Mouse (Mus musculus): ENCODE measurements at regions not wholly inside any gene's neighbourhood (a gene's known extent, or its start where the extent isn't known, plus 50 kb on each side); places are given as distances from the start of the nearest gene placed in this dataset.

DNA sequence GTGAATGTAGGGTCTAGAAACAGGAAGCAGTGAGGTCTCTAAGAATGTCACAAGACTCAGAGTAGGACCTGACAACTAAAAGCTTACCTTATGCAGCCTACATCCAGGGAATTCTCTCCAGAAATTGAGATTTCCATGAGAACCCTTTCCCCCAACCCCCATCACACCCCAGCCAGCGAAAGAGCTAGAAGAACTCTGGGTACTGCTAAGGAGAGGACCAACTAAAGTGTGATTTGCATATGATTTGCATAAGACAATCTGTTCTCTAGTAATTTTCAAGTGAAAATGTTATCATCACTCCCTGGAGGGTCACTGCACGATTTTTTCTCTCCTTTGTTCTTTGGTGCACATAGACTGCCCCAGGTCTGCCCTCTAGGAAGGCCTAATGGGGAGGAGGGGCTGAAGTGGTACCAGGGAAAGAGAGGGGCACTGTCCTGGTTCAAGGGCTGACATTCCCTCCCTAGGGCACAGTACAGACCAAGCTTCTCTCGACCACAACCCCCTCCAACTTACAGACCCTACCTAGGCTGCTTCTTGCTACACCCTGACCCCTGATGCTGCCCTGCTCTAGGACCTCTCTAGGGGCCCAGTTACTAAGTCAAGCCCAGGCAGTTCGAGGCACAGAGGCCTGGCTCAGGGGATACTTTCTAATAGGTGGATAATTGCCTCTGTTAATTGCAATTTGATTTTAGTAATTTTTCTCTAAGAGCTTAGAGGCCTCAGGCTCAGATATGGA lies 77.4 kb upstream of the Pja1 start:
- 58% methylated on average over 4 of the region's 4 CpGs for WGBS
- ATAC-seq (ENCODE audit: insufficient read depth, low FRiP score, low TSS enrichment), result no peak
- Histone ChIP-seq H3K9ac (ENCODE audit: low read length) (no peak overlapping the region), H3K4me1 (ENCODE audit: control insufficient read depth, insufficient read depth, low read length) (no peaks in the 10 kb centered on the region), H3K4me2 (ENCODE audit: low read depth) (no peak overlapping the region), H3K36me3 (ENCODE audit: control insufficient read depth, insufficient read depth, low read length) (no peaks in the 10 kb centered on the region), H3K9me3 (ENCODE audit: control insufficient read depth, low read length) (no peaks in the 10 kb centered on the region), H3K27me3 (ENCODE audit: control insufficient read depth, insufficient read depth, low read length) (peaks cover 6% of the 10 kb centered on the region; the same call in 1 of the 2 replicates), H3K27ac (ENCODE audit: low read depth, low read length) (no peak overlapping the region), H3K4me3 (ENCODE audit: low read depth, low read length) (no peak overlapping the region)
- no peak for DNase-seq (ENCODE audit: low spot score)

DNA sequence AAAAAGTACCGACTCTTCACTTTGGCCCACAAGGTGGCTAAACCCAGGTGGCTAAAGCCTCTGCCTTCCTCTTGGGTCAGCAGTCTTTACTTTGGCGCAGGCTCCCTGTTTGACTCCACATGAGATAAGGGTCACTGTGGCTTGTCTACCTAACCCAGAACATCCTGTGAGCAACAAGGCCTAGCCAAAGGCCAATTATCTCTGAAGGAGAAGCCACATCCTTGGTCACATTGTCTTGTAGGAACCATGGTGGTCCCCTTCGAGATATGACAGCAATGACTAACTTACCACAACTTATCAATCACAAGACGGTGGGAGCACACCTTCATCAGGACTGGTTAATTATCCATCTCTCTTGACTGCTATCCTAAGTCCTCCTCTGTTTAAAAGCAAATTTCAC lies 73.3 kb upstream of the Pja1 start:
- H3K36me3 ChIP-seq (ENCODE audit: control insufficient read depth, insufficient read depth, low read length), result no peaks in the 10 kb centered on the region
- ATAC-seq (ENCODE audit: insufficient read depth, low FRiP score, low TSS enrichment), result no peak
- WGBS, result 93% methylated on average over 4 of the region's 4 CpGs
- H3K4me2 ChIP-seq (ENCODE audit: low read depth), result no peak overlapping the region
- DNase-seq (ENCODE audit: low spot score), result no peak
- H3K9ac ChIP-seq (ENCODE audit: low read length), result no peak overlapping the region
- 0 out of 2 replicates have a peak, but pooled peaks cover 2% of the 10 kb centered on the region for H3K4me1 ChIP-seq (ENCODE audit: control insufficient read depth, insufficient read depth, low read length)
- peaks cover 6% of the 10 kb centered on the region; the same call in 1 of the 2 replicates for H3K27me3 ChIP-seq (ENCODE audit: control insufficient read depth, insufficient read depth, low read length)
- no peaks in the 10 kb centered on the region for H3K9me3 ChIP-seq (ENCODE audit: control insufficient read depth, low read length)
- H3K27ac ChIP-seq (ENCODE audit: low read depth, low read length), result no peak overlapping the region
- no peak overlapping the region for H3K4me3 ChIP-seq (ENCODE audit: low read depth, low read length)

DNA sequence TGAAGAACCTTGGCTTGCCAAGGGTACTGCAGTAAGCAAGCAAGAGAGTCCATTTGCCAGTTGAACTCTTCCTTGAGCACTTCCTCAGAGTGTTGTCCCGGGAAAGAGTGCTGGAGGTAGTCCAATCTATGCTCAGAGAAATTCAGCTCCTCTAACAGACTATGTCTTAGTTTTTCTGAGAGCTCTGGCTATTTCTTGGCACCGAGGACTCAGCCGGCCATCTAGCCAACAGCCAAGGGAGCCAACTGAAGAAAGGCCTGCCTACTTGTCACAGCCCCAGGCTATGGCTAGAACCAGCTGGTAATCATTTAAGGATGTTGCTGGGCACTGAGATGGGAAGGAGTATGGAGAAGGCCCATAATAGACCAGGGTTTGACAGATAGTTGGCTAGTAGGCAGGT lies 70.8 kb upstream of the Pja1 start:
- no peaks in the 10 kb centered on the region for H3K9me3 ChIP-seq (ENCODE audit: control insufficient read depth, low read length)
- peaks cover 6% of the 10 kb centered on the region; the same call in 1 of the 2 replicates for H3K27me3 ChIP-seq (ENCODE audit: control insufficient read depth, insufficient read depth, low read length)
- no peak overlapping the region for H3K4me2 ChIP-seq (ENCODE audit: low read depth)
- no peak overlapping the region for H3K4me3 ChIP-seq (ENCODE audit: low read depth, low read length)
- no peak for DNase-seq (ENCODE audit: low spot score)
- H3K9ac ChIP-seq (ENCODE audit: low read length), result no peak overlapping the region
- no peak overlapping the region for H3K27ac ChIP-seq (ENCODE audit: low read depth, low read length)
- ATAC-seq (ENCODE audit: insufficient read depth, low FRiP score, low TSS enrichment), result no peak
- 94% methylated on average over 3 of the region's 3 CpGs for WGBS
- H3K4me1 ChIP-seq (ENCODE audit: control insufficient read depth, insufficient read depth, low read length), result 0 out of 2 replicates have a peak, but pooled peaks cover 2% of the 10 kb centered on the region
- no peaks in the 10 kb centered on the region for H3K36me3 ChIP-seq (ENCODE audit: control insufficient read depth, insufficient read depth, low read length)

DNA sequence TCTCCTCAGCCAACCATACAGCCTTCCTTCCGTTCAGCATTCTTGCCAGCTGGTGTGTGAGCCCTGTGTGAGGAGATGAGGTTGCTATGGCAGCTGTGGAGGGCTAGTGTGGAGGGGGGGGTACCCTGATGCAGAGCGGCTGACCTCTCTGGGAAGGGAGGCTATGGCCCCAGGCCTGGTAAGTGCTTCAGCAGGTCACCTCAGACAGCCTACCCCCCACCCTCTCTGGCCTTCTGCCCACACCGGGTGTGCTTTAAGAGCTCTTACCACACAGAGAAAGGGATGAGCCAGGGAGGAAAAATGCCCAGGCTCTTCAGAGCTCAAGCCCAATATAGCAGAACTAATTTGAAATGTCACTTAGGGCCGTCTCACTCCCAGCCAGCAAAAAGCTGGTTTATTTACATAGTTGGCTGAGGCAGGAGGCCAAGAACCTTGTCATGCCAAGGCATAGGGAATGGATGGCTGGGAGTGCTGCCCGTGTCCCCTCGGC lies 69.1 kb upstream of the Pja1 start:
- Histone ChIP-seq H3K27ac (ENCODE audit: low read depth, low read length) (no peak overlapping the region), H3K27me3 (ENCODE audit: control insufficient read depth, insufficient read depth, low read length) (peaks cover 6% of the 10 kb centered on the region; the same call in 1 of the 2 replicates), H3K36me3 (ENCODE audit: control insufficient read depth, insufficient read depth, low read length) (no peaks in the 10 kb centered on the region), H3K4me1 (ENCODE audit: control insufficient read depth, insufficient read depth, low read length) (0 out of 2 replicates have a peak, but pooled peaks cover 2% of the 10 kb centered on the region), H3K9ac (ENCODE audit: low read length) (no peak overlapping the region), H3K4me3 (ENCODE audit: low read depth, low read length) (no peak overlapping the region), H3K4me2 (ENCODE audit: low read depth) (no peak overlapping the region), H3K9me3 (ENCODE audit: control insufficient read depth, low read length) (no peaks in the 10 kb centered on the region)
- WGBS, result 57% methylated on average over 6 of the region's 6 CpGs
- ATAC-seq (ENCODE audit: insufficient read depth, low FRiP score, low TSS enrichment), result no peak
- no peak for DNase-seq (ENCODE audit: low spot score)

DNA sequence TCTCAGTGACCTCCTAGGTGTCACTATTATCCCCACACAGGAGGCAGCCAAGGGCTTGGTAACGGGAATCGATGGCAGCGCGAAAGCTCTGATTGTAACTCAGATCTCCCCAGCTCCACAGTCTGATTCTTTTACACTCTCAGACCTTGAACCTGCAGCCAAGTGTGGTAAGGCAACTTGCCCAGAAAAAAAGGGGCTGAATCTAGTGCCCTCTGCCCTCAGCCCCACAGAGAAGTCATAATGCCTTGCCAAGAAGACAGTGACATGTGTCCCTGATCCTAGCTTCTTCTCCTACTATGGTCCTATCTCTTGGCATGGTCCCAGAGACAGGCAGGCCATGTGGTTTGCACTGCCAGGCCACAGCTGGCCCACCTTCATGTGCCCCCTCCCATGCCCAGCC lies 68.6 kb upstream of the Pja1 start:
- Histone ChIP-seq H3K27ac (ENCODE audit: low read depth, low read length) (no peak overlapping the region), H3K4me3 (ENCODE audit: low read depth, low read length) (no peak overlapping the region), H3K9me3 (ENCODE audit: control insufficient read depth, low read length) (no peaks in the 10 kb centered on the region), H3K27me3 (ENCODE audit: control insufficient read depth, insufficient read depth, low read length) (peaks cover 6% of the 10 kb centered on the region; the same call in 1 of the 2 replicates), H3K9ac (ENCODE audit: low read length) (no peak overlapping the region), H3K4me2 (ENCODE audit: low read depth) (no peak overlapping the region), H3K4me1 (ENCODE audit: control insufficient read depth, insufficient read depth, low read length) (0 out of 2 replicates have a peak, but pooled peaks cover 2% of the 10 kb centered on the region), H3K36me3 (ENCODE audit: control insufficient read depth, insufficient read depth, low read length) (no peaks in the 10 kb centered on the region)
- 96% methylated on average over 4 of the region's 4 CpGs for WGBS
- ATAC-seq (ENCODE audit: insufficient read depth, low FRiP score, low TSS enrichment) (no peak), DNase-seq (ENCODE audit: low spot score) (no peak)

DNA sequence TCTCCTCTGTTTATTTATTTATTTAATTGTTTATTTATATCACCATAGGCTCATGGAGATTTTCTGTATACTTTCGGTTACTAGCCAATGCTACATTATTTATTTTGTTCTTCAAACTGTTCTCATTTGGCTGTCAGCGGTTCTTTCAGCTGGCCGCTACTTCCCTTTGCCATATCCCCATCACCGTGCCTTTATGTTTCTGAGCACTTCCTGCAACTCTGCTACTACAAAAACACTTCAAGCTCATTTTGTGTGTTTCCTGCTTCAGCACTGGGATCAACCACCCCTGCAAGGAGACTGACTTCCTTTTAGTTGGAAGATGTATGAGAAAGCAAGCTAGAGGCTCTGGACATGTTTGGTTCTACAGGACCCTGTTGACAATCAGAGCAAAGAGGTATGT lies 66.7 kb upstream of the Pja1 start:
- ATAC-seq (ENCODE audit: insufficient read depth, low FRiP score, low TSS enrichment) (no peak), DNase-seq (ENCODE audit: low spot score) (no peak)
- 0 out of 2 replicates have a peak, but pooled peaks cover 3% of the 10 kb centered on the region for H3K27me3 ChIP-seq (ENCODE audit: control insufficient read depth, insufficient read depth, low read length)
- H3K4me1 ChIP-seq (ENCODE audit: control insufficient read depth, insufficient read depth, low read length), result 0 out of 2 replicates have a peak, but pooled peaks cover 2% of the 10 kb centered on the region
- no peak overlapping the region for H3K9ac ChIP-seq (ENCODE audit: low read length)
- H3K9me3 ChIP-seq (ENCODE audit: control insufficient read depth, low read length), result no peaks in the 10 kb centered on the region
- H3K4me3 ChIP-seq (ENCODE audit: low read depth, low read length), result no peak overlapping the region
- H3K4me2 ChIP-seq (ENCODE audit: low read depth), result no peak overlapping the region
- H3K27ac ChIP-seq (ENCODE audit: low read depth, low read length), result no peak overlapping the region
- H3K36me3 ChIP-seq (ENCODE audit: control insufficient read depth, insufficient read depth, low read length), result no peaks in the 10 kb centered on the region
- 91% methylated on average over 4 of the region's 4 CpGs for WGBS

DNA sequence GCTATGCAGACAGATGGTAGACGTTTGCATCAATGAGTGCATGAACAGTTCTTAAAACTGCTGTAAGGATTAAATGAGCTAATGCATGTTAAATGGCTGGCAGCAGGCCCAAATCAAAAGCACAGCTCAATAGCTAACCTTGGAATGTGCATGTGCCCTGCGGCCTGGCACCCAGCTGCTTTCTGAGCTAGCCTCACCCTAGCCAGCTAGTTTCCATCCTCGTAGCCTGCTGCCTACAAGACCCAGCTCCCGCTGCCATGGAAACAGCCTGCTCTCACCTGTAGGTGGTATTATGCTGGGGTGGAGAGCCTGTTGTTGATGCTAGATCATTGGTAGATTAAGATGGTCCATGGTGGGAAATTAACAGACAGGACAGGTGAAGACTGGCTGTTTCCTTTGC lies 63.8 kb upstream of the Pja1 start:
- H3K9ac ChIP-seq (ENCODE audit: low read length), result no peak overlapping the region
- peaks cover 4% of the 10 kb centered on the region; the same call in 1 of the 2 replicates for H3K27me3 ChIP-seq (ENCODE audit: control insufficient read depth, insufficient read depth, low read length)
- H3K4me3 ChIP-seq (ENCODE audit: low read depth, low read length), result no peak overlapping the region
- H3K9me3 ChIP-seq (ENCODE audit: control insufficient read depth, low read length), result no peaks in the 10 kb centered on the region
- H3K4me2 ChIP-seq (ENCODE audit: low read depth), result no peak overlapping the region
- 74% methylated on average over 4 of the region's 4 CpGs for WGBS
- DNase-seq (ENCODE audit: low spot score) (no peak), ATAC-seq (ENCODE audit: insufficient read depth, low FRiP score, low TSS enrichment) (no peak)
- no peaks in the 10 kb centered on the region for H3K36me3 ChIP-seq (ENCODE audit: control insufficient read depth, insufficient read depth, low read length)
- no peaks in the 10 kb centered on the region for H3K4me1 ChIP-seq (ENCODE audit: control insufficient read depth, insufficient read depth, low read length)
- H3K27ac ChIP-seq (ENCODE audit: low read depth, low read length), result no peak overlapping the region

DNA sequence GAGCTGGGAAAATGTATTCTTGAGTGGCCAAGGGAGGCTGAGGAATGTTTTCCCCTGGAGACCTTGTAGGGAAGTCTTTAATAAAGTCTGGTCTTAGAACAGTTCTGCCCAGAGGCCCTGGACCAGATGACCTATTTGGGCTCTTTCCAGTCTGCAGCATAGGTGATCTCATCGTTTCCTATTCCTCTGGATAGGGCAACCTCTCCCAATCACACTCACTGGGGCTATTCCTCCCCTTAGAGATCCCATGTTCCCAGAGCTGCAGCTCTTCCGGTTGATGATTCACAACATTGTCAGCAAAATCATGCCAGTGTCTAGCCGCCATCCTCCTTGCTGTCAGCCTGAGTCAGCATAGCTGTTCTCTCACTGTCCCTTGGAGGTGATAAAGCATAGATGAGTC lies 60.1 kb upstream of the Pja1 start:
- Histone ChIP-seq H3K36me3 (ENCODE audit: control insufficient read depth, insufficient read depth, low read length) (no peaks in the 10 kb centered on the region), H3K27me3 (ENCODE audit: control insufficient read depth, insufficient read depth, low read length) (peaks cover 4% of the 10 kb centered on the region; the same call in 1 of the 2 replicates), H3K27ac (ENCODE audit: low read depth, low read length) (no peak overlapping the region), H3K4me3 (ENCODE audit: low read depth, low read length) (no peak overlapping the region), H3K9ac (ENCODE audit: low read length) (no peak overlapping the region), H3K4me1 (ENCODE audit: control insufficient read depth, insufficient read depth, low read length) (no peaks in the 10 kb centered on the region), H3K4me2 (ENCODE audit: low read depth) (no peak overlapping the region), H3K9me3 (ENCODE audit: control insufficient read depth, low read length) (no peaks in the 10 kb centered on the region)
- ATAC-seq (ENCODE audit: insufficient read depth, low FRiP score, low TSS enrichment) (no peak), DNase-seq (ENCODE audit: low spot score) (no peak)
- 83% methylated on average over 3 of the region's 3 CpGs for WGBS

DNA sequence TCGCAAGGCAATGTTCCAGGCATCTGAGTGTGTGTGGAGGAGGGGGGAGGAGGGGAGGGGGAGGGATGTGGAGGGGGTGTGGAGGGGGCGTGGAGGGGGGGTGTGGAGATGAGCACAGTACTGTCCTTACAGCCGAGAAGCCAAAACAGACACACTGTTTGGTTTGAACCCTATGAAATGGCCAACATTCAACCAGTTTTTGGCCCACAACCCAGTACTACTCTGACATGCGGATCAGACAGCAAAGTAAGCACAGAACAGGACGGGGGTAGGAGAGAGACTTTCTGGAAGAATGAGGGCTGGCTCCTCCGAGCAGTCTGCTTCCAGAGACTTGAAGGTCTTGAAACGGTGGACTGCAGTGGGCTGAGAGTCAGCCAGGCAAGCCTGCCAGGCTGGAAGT lies 59.4 kb upstream of the Pja1 start:
- H3K4me2 ChIP-seq (ENCODE audit: low read depth), result no peak overlapping the region
- no peak overlapping the region for H3K27ac ChIP-seq (ENCODE audit: low read depth, low read length)
- no peak overlapping the region for H3K4me3 ChIP-seq (ENCODE audit: low read depth, low read length)
- 67% methylated on average over 7 of the region's 7 CpGs for WGBS
- DNase-seq (ENCODE audit: low spot score) (no peak), ATAC-seq (ENCODE audit: insufficient read depth, low FRiP score, low TSS enrichment) (no peak)
- H3K9ac ChIP-seq (ENCODE audit: low read length), result no peak overlapping the region
- peaks cover 4% of the 10 kb centered on the region; the same call in 1 of the 2 replicates for H3K27me3 ChIP-seq (ENCODE audit: control insufficient read depth, insufficient read depth, low read length)
- no peaks in the 10 kb centered on the region for H3K4me1 ChIP-seq (ENCODE audit: control insufficient read depth, insufficient read depth, low read length)
- no peaks in the 10 kb centered on the region for H3K36me3 ChIP-seq (ENCODE audit: control insufficient read depth, insufficient read depth, low read length)
- no peaks in the 10 kb centered on the region for H3K9me3 ChIP-seq (ENCODE audit: control insufficient read depth, low read length)

All from neural tube, embryonic 11.5 days (tissue).